Mouse (Mus musculus): ENCODE measurements around the gene Astn2. TPM values are rescaled to one million over a fixed set of nuclear protein-coding genes. Genes with fewer than 3 reads are reported as not detected.

The Astn2 gene
- polyA plus RNA-seq, 1 experiment from 2014 or later = 0.12 TPM

GRCm38 (mm10) chr4:65508101-65508500 is 896.3 kb downstream of the Astn2 start:
- no peak overlapping the region for H3K4me2 ChIP-seq
- H3K4me3 ChIP-seq = no peak overlapping the region
- H3K9ac ChIP-seq = no peak overlapping the region
- H3K4me1 ChIP-seq = no peaks in the 10 kb centered on the region
- no peak for ATAC-seq
- H3K9me3 ChIP-seq (replicated peaks) = no peaks in the 10 kb centered on the region
- no peak overlapping the region for H3K27ac ChIP-seq
- WGBS (ENCODE audit: insufficient replicate concordance) = 47% methylated on average over 2 of the region's 2 CpGs
- no peaks in the 10 kb centered on the region for H3K36me3 ChIP-seq
- no peaks in the 10 kb centered on the region for H3K27me3 ChIP-seq (replicated peaks)

GRCm38 (mm10) chr4:65506870-65507269 is 897.5 kb downstream of the Astn2 start:
- no peaks in the 10 kb centered on the region for H3K36me3 ChIP-seq
- no peak overlapping the region for H3K4me2 ChIP-seq
- H3K9ac ChIP-seq = no peak overlapping the region
- H3K4me1 ChIP-seq = no peaks in the 10 kb centered on the region
- H3K9me3 ChIP-seq (replicated peaks) = no peaks in the 10 kb centered on the region
- H3K27ac ChIP-seq = no peak overlapping the region
- H3K4me3 ChIP-seq = no peak overlapping the region
- no peak for ATAC-seq
- H3K27me3 ChIP-seq (replicated peaks) = no peaks in the 10 kb centered on the region

GRCm38 (mm10) chr4:65496463-65496834 is 908.0 kb downstream of the Astn2 start:
- no peak overlapping the region for H3K9ac ChIP-seq
- peak; percentile 52; the same call in 1 of the 2 replicates for ATAC-seq
- 5% methylated on average over 3 of the region's 3 CpGs for WGBS (ENCODE audit: insufficient replicate concordance)
- no peak overlapping the region for H3K4me3 ChIP-seq
- no peak overlapping the region for H3K4me2 ChIP-seq
- no peak overlapping the region for H3K27ac ChIP-seq
- H3K36me3 ChIP-seq = no peaks in the 10 kb centered on the region
- H3K4me1 ChIP-seq = no peaks in the 10 kb centered on the region
- H3K9me3 ChIP-seq (replicated peaks) = no peaks in the 10 kb centered on the region
- no peaks in the 10 kb centered on the region for H3K27me3 ChIP-seq (replicated peaks)

- no peak for ATAC-seq
- WGBS (ENCODE audit: insufficient replicate concordance) = 54% methylated on average over 6 of the region's 6 CpGs
- H3K27me3 ChIP-seq (replicated peaks) = no peaks in the 10 kb centered on the region
- H3K9me3 ChIP-seq (replicated peaks) = no peaks in the 10 kb centered on the region
- no peaks in the 10 kb centered on the region for H3K4me1 ChIP-seq
- no peak overlapping the region for H3K4me2 ChIP-seq
- no peak overlapping the region for H3K9ac ChIP-seq
- no peaks in the 10 kb centered on the region for H3K36me3 ChIP-seq
- H3K4me3 ChIP-seq = no peak overlapping the region
- H3K27ac ChIP-seq = no peak overlapping the region
Measured at GRCm38 (mm10) chr4:65495705-65496462, 908.5 kb downstream of the Astn2 start.

GRCm38 (mm10) chr4:65491541-65491940 is 912.9 kb downstream of the Astn2 start:
- no peak for ATAC-seq
- Histone ChIP-seq H3K4me1 (no peaks in the 10 kb centered on the region), H3K27ac (no peak overlapping the region), H3K4me3 (no peak overlapping the region), H3K36me3 (no peaks in the 10 kb centered on the region), H3K9ac (no peak overlapping the region), H3K9me3 (replicated peaks) (no peaks in the 10 kb centered on the region), H3K27me3 (replicated peaks) (no peaks in the 10 kb centered on the region), H3K4me2 (no peak overlapping the region)
- 53% methylated on average over 2 of the region's 2 CpGs for WGBS (ENCODE audit: insufficient replicate concordance)

- no peak for ATAC-seq
- Histone ChIP-seq H3K9ac (no peak overlapping the region), H3K4me1 (no peaks in the 10 kb centered on the region), H3K9me3 (replicated peaks) (no peaks in the 10 kb centered on the region), H3K27ac (no peak overlapping the region), H3K4me2 (no peak overlapping the region), H3K4me3 (no peak overlapping the region), H3K36me3 (no peaks in the 10 kb centered on the region), H3K27me3 (replicated peaks) (no peaks in the 10 kb centered on the region)
- 58% methylated on average over 3 of the region's 3 CpGs for WGBS (ENCODE audit: insufficient replicate concordance)
Measured at GRCm38 (mm10) chr4:65489711-65490110, 914.7 kb downstream of the Astn2 start.

- 61% methylated on average over 5 of the region's 5 CpGs for WGBS (ENCODE audit: insufficient replicate concordance)
- no peak overlapping the region for H3K4me2 ChIP-seq
- ATAC-seq = no peak
- no peak overlapping the region for H3K4me3 ChIP-seq
- H3K27me3 ChIP-seq (replicated peaks) = no peaks in the 10 kb centered on the region
- H3K9ac ChIP-seq = no peak overlapping the region
- H3K9me3 ChIP-seq (replicated peaks) = no peaks in the 10 kb centered on the region
- H3K36me3 ChIP-seq = no peaks in the 10 kb centered on the region
- H3K4me1 ChIP-seq = no peaks in the 10 kb centered on the region
- no peak overlapping the region for H3K27ac ChIP-seq
Measured at GRCm38 (mm10) chr4:65481632-65482031, 922.8 kb downstream of the Astn2 start.

- Histone ChIP-seq H3K27ac (no peak overlapping the region), H3K9ac (no peak overlapping the region), H3K4me2 (no peak overlapping the region), H3K4me3 (no peak overlapping the region), H3K4me1 (no peaks in the 10 kb centered on the region), H3K36me3 (no peaks in the 10 kb centered on the region), H3K9me3 (replicated peaks) (no peaks in the 10 kb centered on the region), H3K27me3 (replicated peaks) (no peaks in the 10 kb centered on the region)
- 53% methylated on average over 6 of the region's 6 CpGs for whole genome bisulfite sequencing (ENCODE audit: insufficient replicate concordance)
- no peak for ATAC-seq
Measured at GRCm38 (mm10) chr4:65477106-65477505, 927.3 kb downstream of the Astn2 start.

GRCm38 (mm10) chr4:65475925-65476560 is 928.4 kb downstream of the Astn2 start:
- Histone ChIP-seq H3K4me2 (no peak overlapping the region), H3K27me3 (replicated peaks) (no peaks in the 10 kb centered on the region), H3K36me3 (no peaks in the 10 kb centered on the region), H3K4me3 (no peak overlapping the region), H3K4me1 (no peaks in the 10 kb centered on the region), H3K9ac (no peak overlapping the region), H3K9me3 (replicated peaks) (no peaks in the 10 kb centered on the region), H3K27ac (no peak overlapping the region)
- WGBS (ENCODE audit: insufficient replicate concordance) = 53% methylated on average over 4 of the region's 4 CpGs
- ATAC-seq = no peak

- 55% methylated on average over 5 of the region's 5 CpGs for WGBS (ENCODE audit: insufficient replicate concordance)
- ATAC-seq = no peak
Measured at GRCm38 (mm10) chr4:65473141-65473540, 931.3 kb downstream of the Astn2 start.

GRCm38 (mm10) chr4:65449171-65449570 is 955.2 kb downstream of the Astn2 start:
- Histone ChIP-seq H3K36me3 (no peaks in the 10 kb centered on the region), H3K9me3 (replicated peaks) (no peaks in the 10 kb centered on the region), H3K27ac (no peak overlapping the region), H3K9ac (no peak overlapping the region), H3K4me3 (no peak overlapping the region), H3K4me1 (no peaks in the 10 kb centered on the region), H3K27me3 (replicated peaks) (no peaks in the 10 kb centered on the region), H3K4me2 (no peak overlapping the region)
- ATAC-seq = no peak
- WGBS (ENCODE audit: insufficient replicate concordance) = 64% methylated on average over 4 of the region's 4 CpGs

More at GRCm38 (mm10) chr4:65473141-65473540, 931.3 kb downstream of the Astn2 start:
- no peak overlapping the region for H3K4me2 ChIP-seq
- H3K27me3 ChIP-seq (replicated peaks) = no peaks in the 10 kb centered on the region
- H3K27ac ChIP-seq = no peak overlapping the region
- H3K4me3 ChIP-seq = no peak overlapping the region
- no peak overlapping the region for H3K9ac ChIP-seq
- no peaks in the 10 kb centered on the region for H3K9me3 ChIP-seq (replicated peaks)
- no peaks in the 10 kb centered on the region for H3K36me3 ChIP-seq
- H3K4me1 ChIP-seq = no peaks in the 10 kb centered on the region

- no peak for ATAC-seq
- no peaks in the 10 kb centered on the region for H3K9me3 ChIP-seq (replicated peaks)
- no peak overlapping the region for H3K4me2 ChIP-seq
- no peaks in the 10 kb centered on the region for H3K36me3 ChIP-seq
- 71% methylated on average over 4 of the region's 4 CpGs for WGBS (ENCODE audit: insufficient replicate concordance)
- H3K4me1 ChIP-seq = no peaks in the 10 kb centered on the region
- H3K4me3 ChIP-seq = no peak overlapping the region
- no peaks in the 10 kb centered on the region for H3K27me3 ChIP-seq (replicated peaks)
- H3K27ac ChIP-seq = no peak overlapping the region
- no peak overlapping the region for H3K9ac ChIP-seq
Measured at GRCm38 (mm10) chr4:65441746-65442145, 962.7 kb downstream of the Astn2 start.

Data from liver, embryonic 12.5 days (tissue).